Mouse (Mus musculus) layer of hippocampus, adult 9-11 months (tissue): ENCODE measurements around the gene Slc16a8.
"Not testable (repeated sequence)": the region's sequence is repeated elsewhere in the genome, so short reads cannot be mapped to it uniquely, and the experiment has no call there.

ENCODE experiments used
- DNase-seq: peaks from one replicate; pipeline ENCODE4 v3.0.0; 2022

Slc16a8 gene

GRCm38 (mm10) chr15:79262375-79262774 is 7.8 kb upstream of the Slc16a8 start:
- no peak for DNase-seq

GRCm38 (mm10) chr15:79261757-79262156 is 7.2 kb upstream of the Slc16a8 start:
- DNase-seq: no peak

- DNase-seq: no peak
Observed at GRCm38 (mm10) chr15:79261095-79261725, 6.6 kb upstream of the Slc16a8 start.

GRCm38 (mm10) chr15:79258521-79258920 is 4.0 kb upstream of the Slc16a8 start:
- no peak for DNase-seq

GRCm38 (mm10) chr15:79252580-79252979 is 2.0 kb downstream of the Slc16a8 start:
- no peak for DNase-seq

- no peak for DNase-seq
Observed at GRCm38 (mm10) chr15:79251781-79252491, 2.6 kb downstream of the Slc16a8 start.

GRCm38 (mm10) chr15:79251168-79251567 is 3.4 kb downstream of the Slc16a8 start:
- no peak for DNase-seq

- no peak for DNase-seq
Observed at GRCm38 (mm10) chr15:79250236-79250635, 4.3 kb downstream of the Slc16a8 start.

GRCm38 (mm10) chr15:79245321-79245720 is 9.2 kb downstream of the Slc16a8 start:
- DNase-seq: no peak

GRCm38 (mm10) chr15:79244071-79244893 is 10.3 kb downstream of the Slc16a8 start:
- DNase-seq: no peak

GRCm38 (mm10) chr15:79243234-79244042 is 11.1 kb downstream of the Slc16a8 start:
- peak; percentile 99 for DNase-seq

GRCm38 (mm10) chr15:79242574-79243233 is 11.9 kb downstream of the Slc16a8 start:
- DNase-seq: no peak

- no peak for DNase-seq
Observed at GRCm38 (mm10) chr15:79238036-79238435, 16.5 kb downstream of the Slc16a8 start.

- no peak for DNase-seq
Observed at GRCm38 (mm10) chr15:79235268-79235667, 19.3 kb downstream of the Slc16a8 start.

- DNase-seq: peak; percentile 87
Observed at GRCm38 (mm10) chr15:79229058-79229821, 25.3 kb downstream of the Slc16a8 start, which contains the start of the genes Pick1 and Gm49486. Pick1 (plus strand) TSS chr15:79229173. Gm49486 (plus strand) TSS chr15:79229391.

GRCm38 (mm10) chr15:79225780-79226179 is 28.8 kb downstream of the Slc16a8 start:
- not testable (repeated sequence) for DNase-seq

GRCm38 (mm10) chr15:79224685-79225084 is 29.9 kb downstream of the Slc16a8 start:
- peak; percentile 91 for DNase-seq

GRCm38 (mm10) chr15:79223641-79224040 is 30.9 kb downstream of the Slc16a8 start:
- no peak for DNase-seq

- no peak for DNase-seq
Observed at GRCm38 (mm10) chr15:79219572-79219971, 35.0 kb downstream of the Slc16a8 start.

- DNase-seq: no peak
Observed at GRCm38 (mm10) chr15:79216191-79216590, 38.4 kb downstream of the Slc16a8 start.

GRCm38 (mm10) chr15:79213591-79213990 is 41.0 kb downstream of the Slc16a8 start:
- no peak for DNase-seq
